Mouse (Mus musculus): ENCODE results near the gene Polg.

Gene Polg

DNA sequence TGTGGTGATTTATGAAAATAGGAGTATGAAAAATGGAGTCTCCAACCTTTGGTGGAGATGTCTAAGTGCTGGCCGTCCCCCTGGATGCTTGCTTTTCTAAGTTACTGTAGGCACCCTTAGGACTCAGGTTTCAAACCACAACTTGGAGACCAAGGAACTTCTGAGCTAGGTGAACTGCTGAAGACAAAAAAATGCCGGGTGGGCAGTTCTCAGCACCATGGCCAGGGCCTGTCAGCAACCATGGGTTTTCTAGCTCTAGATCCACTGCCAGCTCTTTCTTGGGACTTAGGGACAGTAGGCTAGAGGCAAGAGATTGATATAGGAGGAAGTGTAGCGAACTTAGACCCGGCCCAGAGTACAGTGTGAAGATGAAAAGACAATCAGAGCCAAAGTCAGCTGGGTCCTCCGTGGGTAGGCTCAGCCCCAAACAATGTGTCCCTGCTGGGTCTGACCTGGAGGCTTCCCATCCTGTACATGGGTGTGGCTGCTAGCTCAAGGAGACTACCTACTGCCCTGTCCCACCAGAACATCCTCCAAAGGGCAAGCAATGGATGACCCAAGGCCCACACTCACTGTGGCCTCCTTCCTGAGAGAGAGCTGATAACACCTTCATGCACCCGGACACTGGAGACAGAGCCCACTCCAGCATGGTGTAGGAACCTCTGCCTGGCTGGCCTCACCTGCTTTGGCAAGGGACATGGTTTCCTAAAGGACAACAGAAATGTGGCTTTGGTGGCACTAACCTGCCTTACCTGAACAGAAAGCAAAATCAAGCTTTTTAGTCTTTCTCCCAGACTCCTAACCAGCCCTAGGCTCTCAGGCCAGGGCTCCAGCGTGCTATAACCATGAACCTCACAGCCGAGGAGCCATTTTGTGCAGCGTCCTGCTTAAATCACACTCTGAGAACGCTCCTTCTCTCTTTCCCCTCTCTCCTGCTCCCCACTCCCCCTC lies 36.3 kb upstream of the Polg start:
- no peak for DNase-seq (ENCODE audit: low spot score)

DNA sequence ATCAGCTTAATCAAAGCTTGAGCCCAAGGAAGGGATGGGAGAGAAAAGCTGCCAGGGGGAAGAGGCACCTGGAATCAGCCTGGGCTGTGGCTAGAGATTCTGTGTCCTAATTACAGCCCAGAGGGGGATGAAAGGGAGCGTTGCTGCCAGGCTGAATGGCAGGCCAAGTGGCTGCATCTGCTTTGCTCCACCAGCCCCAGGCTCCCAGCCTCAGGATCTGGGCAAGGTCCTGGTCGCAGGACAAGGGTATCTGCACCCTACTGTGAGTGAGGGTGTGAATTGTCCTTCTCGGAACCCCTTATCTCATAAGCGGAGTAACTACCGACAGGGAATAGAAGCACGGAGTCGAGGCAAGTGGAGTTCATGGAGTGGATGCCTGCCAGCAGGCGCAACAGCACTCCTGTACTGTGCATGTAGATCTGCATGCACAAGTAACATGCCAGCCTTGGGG lies 35.4 kb upstream of the Polg start:
- no peak for DNase-seq (ENCODE audit: low spot score)

DNA sequence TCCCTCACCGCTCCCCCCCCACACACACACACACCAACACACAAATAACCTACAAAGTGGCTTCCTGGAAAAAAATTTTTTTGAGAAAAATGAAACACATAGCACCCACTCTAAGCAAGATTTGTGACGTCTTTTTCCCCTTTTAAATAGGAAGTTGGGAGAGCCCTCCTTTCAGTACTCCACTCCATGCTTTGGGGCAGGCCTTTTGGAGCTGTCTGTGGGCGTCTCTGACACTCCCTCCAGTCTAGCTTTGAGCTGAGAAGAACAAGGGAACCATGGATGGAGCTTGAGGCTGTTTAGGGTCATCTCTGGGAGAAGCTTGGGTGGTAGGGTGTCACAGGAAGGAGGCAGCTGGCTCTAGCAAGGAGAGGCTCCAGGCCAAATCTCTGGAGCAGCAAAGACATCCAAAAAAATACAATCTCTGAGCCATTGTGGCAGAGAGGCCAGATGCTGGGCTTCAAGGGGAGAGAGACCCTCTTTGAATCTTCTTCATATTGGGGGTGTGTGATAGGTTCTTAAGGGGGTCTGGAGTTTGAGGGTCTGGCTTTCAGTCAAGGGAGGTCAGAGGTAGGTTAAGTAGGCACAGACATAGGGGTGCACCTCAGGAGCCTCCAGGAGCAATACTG lies 34.6 kb upstream of the Polg start:
- no peak for DNase-seq (ENCODE audit: low spot score)

DNA sequence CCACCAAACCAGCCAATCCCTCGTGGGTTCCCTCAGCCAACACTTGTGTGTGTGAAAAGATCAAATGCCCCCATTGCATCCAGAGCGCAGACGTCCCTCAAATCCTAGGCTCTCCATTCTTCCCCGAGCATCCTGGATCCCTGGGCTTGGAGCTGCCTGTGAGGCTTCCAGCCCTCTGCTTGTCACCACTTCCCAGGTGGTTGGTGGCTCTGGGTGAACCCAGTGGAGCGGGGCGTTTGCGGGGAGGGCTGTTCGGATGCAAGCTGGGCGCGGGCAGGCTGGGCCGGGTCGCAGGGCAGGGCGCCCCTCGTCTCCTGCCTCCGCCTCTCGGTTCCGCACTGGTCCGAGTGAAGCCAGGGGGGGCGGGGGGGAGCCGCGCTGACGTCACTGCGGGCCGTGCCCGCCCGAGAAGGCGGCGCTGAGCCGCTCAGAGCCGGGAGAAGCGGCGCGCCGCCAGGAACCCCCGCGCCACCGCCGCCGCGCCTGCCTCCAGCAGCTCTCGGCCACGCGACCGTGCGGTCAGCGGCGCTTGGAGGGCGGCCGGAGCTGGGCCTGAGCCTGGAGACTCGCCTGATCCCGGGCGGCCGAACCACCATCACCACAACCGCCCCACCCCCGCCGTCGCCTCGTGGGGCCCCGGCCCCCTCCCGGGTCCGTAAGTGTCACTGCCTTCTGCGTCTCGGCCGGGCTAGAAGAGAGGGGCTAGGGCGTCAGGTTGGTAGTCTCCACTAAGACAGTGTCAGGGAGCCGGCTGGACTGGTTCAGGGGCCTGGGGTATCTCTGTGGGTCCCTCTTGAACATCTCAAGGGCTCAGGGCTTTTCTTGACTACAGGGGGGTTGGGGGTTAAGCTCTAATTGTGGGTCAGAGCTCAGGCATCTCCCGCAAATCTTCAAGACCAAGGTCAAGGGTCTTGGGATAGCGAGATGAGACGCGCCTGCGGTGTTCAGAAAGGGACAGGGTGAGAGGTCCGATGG lies 33.7 kb upstream of the Polg start:
- DNase-seq (ENCODE audit: low spot score) = peak; percentile 42

DNA sequence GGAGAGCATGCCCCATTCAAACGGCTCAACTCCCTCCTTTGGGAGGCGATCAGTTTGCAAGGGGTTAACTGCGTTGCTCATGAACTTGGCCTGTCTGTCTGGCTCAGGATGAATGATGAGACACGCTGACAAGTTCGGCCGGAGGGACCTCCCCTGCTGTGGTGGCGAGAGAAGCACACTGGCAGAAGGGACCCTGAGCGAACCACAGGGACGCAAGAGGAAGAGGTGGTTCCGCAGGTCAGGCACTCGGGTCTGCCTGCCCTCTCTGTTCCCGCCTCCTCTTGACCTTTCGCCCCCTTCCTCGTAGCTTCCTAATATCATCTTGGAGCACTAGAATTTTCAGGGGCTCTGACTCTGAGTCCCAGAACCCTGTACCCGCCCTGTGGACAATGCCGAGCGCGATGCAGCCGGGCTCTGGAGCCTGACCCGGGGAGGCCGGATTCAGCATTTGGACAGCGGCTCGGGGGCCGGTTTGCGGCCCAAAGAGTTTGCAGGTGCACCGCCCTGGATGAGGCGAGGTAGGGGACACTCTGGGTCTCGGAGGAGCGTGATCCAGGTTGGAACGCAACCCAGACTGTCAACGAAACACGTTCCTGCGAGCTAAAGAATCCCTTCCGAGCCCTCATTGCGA lies 32.9 kb upstream of the Polg start:
- peak; percentile 24 for DNase-seq (ENCODE audit: low spot score)

DNA sequence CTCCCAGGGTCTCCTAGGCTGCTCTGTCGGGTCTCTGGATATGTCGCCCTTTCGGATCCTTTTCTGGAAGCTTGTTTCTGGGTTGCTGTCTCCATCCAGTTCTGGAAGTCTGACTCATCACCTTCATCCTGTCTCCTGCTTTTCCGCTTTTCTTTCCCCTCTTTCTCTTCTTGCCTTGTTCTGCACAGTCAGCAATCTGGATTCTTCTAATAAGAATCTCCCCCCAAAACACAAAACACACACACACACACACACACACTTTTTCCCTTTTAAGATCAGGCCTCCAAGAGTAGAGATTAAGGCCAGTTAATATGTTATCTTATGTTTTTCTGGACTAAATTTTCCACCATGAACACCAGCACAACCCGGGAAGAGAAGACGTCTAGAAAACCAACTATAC lies 32.2 kb upstream of the Polg start:
- no peak for DNase-seq (ENCODE audit: low spot score)

DNA sequence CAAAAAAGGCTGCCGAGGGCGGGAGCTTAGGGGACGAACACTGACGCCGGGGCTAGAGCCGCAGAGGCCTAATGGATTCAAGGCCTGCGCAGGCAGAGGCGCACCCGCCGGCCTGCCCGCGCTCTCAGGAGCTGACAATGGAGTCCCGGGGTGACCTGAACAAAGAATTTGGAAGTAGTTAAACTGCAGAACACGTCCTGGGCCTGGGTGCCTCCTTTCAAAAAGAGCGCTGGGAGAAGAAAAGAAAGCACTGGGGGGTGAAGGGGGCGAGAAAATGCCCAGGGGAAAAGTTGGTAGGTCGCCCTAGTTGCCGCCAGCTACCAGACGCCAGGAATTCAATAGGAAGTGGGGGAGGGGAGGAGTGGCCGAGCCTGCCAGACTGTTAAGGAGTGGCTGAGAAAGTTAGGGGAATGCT lies 31.5 kb upstream of the Polg start:
- DNase-seq (ENCODE audit: low spot score) = no peak

DNA sequence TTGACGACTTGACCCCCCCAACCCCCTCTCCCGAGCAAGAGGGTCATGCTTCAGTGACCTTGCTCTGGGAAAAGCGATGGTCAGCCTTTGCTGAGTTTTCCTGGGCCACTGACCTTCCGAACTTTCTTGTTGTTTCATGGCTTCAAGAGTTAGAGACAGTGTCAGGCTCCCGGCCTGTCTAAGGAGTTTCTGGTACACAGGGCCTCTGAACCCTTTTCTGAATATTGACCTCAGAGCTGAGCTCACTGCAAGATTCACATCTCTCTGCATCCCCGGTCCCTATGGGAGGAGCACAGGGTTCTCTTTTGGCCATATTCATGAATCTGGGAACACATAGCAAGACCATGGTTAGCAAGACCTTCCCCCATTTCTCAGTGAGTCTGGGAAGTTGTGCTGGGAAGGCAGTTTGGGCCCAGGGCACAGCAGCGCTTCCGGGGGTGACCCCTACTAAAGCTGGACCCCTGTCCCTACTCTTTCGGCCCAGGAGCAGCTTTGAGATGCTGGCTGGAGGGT lies 30.7 kb upstream of the Polg start:
- DNase-seq (ENCODE audit: low spot score) = no peak

DNA sequence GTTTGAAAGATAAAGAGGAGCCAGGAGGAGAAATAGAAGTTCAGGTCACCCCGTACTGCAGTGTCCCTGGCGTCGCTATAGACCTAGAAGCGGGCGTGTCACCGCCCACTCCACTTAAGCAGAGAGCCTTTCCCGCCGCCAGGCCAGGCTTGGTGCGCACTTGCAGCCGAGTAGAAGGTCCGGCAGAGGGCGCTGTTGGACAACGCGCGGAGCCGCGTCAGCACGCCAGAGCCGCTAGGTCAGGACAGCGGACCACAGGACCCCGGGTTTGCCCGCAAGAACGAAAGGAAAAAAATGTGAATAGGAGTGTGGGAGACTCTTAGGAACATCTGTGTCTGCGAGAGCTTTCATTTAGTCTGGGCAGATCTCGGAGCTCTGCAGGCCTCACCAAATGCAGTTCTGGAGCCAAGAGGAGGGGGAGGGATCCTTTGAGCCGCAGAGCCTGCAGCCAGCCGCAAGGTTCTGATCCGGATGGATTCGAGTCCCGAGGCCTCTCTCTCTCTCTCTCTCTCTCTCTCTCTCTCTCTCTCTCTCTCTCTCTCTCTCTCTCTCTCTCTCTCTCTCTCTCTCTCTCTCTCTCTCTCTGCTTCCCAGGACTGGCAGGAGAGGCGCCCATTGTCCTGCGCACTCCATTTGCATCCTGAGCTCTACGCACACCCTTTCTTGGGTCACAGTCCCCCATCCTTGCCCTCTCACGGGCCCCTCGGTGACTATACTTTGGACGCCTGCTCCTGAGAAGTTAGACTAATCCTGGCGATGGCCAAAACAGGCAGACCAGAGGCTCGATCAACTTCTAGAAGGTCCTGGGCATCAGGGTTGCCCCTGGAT lies 30.0 kb upstream of the Polg start:
- peak; percentile 88 for DNase-seq (ENCODE audit: low spot score)

DNA sequence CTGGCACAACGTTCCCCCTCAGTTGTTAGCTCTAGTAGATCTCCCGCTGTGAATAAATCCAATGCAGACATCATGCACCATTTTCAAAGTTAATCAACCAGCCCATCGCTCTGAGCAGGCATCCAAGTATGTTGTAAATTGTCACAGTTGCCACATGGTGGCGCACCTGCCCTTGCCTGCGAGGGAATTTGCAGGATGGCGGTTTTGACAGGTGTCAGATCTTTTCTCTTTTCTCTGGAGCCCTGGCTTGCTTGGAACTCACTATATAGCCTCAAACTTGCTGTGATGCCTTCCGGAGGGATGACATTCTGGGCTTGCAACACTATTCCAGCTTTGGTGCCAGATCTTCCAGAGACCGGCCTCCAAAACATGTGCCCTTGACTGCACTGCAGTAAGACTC lies 27.8 kb upstream of the Polg start:
- DNase-seq (ENCODE audit: low spot score) = peak; percentile 69

DNA sequence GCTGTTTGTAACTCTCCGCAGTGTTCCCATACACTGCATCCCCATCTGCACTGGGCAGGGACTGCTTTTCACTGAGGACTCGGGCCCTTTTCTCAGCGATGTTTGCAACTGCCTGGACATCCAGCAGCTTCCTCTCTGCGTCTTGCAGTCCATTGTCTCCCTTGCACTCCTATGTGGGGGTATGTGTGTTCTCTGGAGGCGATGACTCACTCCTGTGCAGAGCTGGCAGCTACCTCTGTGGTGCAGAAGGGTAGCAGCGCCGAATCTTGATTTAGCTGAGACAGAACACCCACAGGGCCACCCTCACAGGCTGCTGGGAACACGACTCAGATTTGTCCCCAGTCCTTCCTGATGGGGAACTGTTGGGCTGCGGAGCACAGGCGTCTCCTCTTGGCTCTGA lies 20.4 kb upstream of the Polg start:
- peak; percentile 45 for DNase-seq (ENCODE audit: low spot score)

DNA sequence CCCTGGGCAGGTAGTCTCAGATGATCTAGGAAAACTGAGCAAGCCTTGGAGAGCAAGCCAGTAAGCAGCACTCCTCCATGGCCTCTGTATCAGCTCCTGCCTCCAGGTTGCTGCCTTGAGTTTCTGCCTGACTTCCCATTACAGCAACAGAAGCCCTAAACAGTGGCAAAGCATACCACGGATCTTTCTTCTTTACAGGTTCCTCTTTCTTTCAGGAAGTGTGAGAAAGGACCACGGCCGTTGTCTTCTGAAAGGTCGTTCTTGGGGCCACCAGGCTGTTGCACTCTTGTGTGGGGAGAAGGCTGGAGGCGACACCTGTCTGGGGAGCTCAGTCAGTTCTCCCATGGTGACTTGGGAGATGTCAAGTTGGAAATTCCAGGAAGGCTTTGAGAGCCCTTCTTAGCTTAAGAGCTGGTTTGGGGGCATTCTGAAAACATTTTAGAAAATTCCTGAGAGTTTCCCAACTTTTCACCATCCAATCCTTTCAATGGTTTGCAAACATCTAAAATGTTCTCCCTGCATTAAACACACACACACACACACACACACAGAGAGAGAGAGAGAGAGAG lies 8.8 kb upstream of the Polg start:
- DNase-seq (ENCODE audit: low spot score) = no peak

DNA sequence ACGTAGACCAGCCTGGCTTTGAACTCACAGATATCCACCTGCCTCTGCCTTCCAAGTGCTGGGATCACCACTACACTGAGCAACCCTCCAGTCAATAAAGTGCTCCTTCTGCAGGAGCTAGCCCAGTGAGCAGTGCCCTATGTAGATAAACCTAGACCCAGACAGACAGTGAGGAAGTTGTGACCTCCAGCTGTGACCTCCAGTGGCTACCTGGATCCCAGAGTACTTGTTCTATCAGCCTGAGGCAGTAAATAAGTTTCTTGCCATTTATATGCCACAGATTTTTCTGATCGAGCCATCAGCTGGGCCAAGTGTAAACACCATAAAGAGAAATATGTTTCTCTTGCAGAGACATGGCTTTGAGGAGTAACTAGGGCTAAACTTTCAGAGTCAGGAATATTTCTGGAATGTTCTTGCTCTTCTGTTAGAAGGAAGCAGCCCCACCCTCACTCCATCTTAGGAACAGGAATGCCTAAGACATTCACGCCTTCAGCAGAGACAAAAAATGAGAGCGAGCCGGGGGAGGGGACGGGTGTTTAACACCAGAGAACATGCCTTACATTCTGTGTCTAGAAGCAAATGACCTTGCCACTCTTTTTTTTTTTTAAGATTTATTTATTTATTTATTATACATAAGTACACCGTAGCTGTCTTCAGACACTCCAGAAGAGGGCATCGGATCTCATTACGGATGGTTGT lies 7.5 kb upstream of the Polg start:
- DNase-seq (ENCODE audit: low spot score) = no peak

DNA sequence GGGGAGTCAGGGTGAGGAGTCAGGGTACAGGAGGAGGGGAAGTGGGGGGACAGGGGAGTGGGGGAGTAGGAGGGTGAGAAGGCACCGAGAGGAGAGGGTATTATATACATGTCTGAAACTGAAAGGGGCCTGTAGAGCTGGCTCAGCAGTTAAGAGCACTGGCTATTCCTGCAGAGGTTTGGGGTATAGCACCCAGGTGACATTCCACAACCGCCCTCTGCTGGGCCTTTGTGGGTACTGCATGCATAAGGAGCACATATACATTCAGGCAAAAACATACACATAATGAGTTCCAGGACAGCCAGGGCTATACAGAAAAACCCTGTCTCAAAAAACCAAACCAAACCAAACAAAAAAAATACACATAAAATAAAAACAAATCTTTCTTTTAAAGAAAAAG lies 6.6 kb upstream of the Polg start:
- no peak for DNase-seq (ENCODE audit: low spot score)

DNA sequence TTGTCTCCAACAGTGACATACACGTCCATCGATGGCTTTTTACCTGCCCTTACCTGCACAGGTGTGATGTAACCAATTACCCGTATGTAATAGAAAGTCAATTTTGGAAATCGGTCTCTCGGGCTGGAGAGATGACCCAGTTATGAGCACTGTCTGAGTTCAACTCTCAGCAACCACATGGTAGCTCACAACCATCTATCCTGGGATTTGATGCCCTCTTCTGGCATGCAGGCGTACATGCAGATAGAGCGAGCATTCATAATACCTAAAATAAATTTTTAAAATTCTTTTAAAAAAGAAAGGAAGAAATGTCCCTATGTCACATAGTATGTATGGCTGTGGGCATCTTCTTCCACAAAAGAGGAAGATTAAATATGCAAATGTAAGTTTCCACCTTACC lies 5.3 kb upstream of the Polg start:
- no peak for DNase-seq (ENCODE audit: low spot score)

DNA sequence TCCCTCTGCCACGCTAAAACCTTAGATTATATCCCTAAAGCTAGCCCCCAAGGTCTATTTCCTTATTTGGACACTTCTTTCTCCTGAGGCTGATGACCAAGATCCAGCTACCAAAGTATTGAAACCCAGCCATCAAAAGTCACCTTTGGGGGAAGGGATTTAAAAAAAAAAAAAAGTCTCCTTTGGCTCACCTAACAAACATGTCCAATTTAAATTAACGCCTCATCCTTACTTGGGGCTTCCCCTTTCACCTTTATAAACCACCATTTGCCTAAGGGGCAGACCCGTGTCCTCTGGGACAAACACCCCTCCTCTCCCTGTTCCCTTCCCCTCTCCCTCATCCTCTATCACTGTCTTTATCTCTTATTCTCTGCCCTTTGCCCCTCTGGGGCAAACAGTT lies 4.6 kb upstream of the Polg start:
- no peak for DNase-seq (ENCODE audit: low spot score)

DNA sequence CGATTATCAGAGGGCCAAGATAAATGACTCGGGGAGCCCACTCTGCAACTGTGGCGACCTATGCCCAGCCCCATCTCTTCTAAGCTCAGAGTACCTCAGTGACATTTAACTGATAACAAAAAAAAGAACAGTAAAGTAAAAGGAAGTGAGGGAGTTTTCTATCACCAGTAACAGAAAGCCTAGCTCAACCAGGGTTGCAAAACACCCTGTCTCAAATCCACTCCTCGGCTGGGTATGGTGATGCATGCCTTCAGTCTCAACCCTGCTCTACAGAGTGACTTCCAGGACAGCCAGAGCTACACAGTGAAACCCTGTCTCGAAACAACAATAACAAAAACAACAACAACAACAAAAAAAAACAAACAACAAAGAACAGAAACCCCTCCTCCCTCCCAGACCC lies 3.6 kb upstream of the Polg start:
- no peak for DNase-seq (ENCODE audit: low spot score)

DNA sequence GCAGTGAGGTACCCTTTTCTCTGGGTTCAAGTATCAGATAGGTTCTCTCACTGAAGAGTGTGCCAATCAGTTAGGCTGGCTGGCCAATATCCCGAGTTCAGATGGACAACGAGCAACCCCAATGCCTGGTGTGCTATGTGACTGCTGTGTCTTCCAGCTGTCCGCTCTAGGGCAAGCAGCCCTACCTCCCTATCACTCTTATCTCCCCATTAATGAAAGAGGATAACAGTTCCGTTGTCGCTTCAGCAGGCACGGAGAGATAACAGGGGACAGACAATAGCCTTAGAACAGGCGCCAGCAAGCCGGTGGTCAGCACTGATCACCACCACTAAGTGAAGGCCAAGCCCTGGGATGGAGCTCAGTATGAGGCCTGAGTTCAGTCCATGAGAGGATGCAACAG lies 2.8 kb upstream of the Polg start:
- no peak for DNase-seq (ENCODE audit: low spot score)

DNA sequence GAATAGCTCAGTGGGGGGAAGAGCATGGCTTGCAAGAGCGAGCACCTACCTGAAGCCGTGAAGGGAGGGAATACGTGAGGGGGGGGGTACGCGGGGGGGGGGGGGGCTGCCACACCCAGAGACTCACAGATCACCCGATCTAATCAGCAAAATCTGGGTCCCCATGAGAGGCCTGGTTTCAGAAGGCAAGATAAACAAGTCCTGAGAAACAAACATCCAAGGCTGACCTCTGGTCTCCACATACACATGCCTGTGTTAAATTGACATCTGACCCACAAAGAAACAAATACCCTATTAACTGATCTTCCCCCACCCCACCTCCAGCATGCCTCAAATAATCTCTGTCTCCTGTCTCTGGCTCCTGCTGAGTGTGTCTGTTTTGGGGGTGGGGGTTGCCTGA lies 1.8 kb upstream of the Polg start:
- DNase-seq (ENCODE audit: low spot score) = peak; percentile 10

All from MN1 (cell line).